In genomic region chr4:49519476-49519875, GRCm38 (mm10) we compare ENCODE assay signal across 1 mouse cellular context.
A peak's percentile ranks its signal among the peaks of the same experiment; 100 is the strongest.
TF ChIP-seq lines count a peak whose summit lies in the region.

No protein-coding gene starts in this region.

TF ChIP-seq in MEL, 35 proteins besides CTCF, POLR2A, EP300 and RAD21 (continued from another document):
- TF ChIP-seq USF2 (IDR thresholded peaks at IDR 0.05; ENCODE audit: borderline replicate concordance in 1 of 2, insufficient read depth in 1 of 2, low read depth in 1 of 2, low read length in 2 of 2) (no peak), ZC3H11A (IDR thresholded peaks at IDR 0.05; ENCODE audit: low read depth, low read length) (0 out of 2 replicates have a peak, but pooled peaks have one; percentile 17), UBTF (IDR thresholded peaks at IDR 0.05; ENCODE audit: borderline replicate concordance, insufficient read depth, low read depth, low read length) (no peak), SMC3 (IDR thresholded peaks at IDR 0.05; ENCODE audit: low read depth, low read length) (peak; percentile 38)
